Mouse (Mus musculus) MEL (cell line): Measurements from ENCODE around the gene Dll3. TPM values are rescaled to one million over a fixed set of nuclear protein-coding genes. Genes with fewer than 3 reads are reported as not detected.
A peak's percentile ranks its signal among the peaks of the same experiment; 100 is the strongest.

ENCODE experiments used
- DNase-seq: peaks from one replicate; pipeline ENCODE4 v3.0.0; 2011; ENCODE audit warnings: low read depth, low spot score
- H3K27ac ChIP-seq: 2 replicates; pipeline ENCODE4 v1.5.1; 2012; ENCODE audit warnings: low read depth, mild to moderate bottlenecking, control low read depth, low read length, moderate library complexity; ENCODE audit not compliant: control insufficient read depth
- H3K27me3 ChIP-seq, 2 experiments: fragments of 150-350 bp in 1 of 2; sonication (generic) in 1 of 2; 2 replicates each; pipeline ENCODE4 v1.6.1; 2012; ENCODE audit warnings: low read length in 2 of 2, mild to moderate bottlenecking in 2 of 2, improper control_type of control experiment in 1 of 2, moderate library complexity in 1 of 2; ENCODE audit not compliant: insufficient read depth in 2 of 2, control insufficient read depth in 1 of 2
- H3K36me3 ChIP-seq, 2 experiments: 2 replicates each; pipeline ENCODE4 v1.6.1; 2012 to 2014; ENCODE audit warnings: low read length in 2 of 2, improper control_type of control experiment in 1 of 2, inconsistent platforms in 1 of 2, mild to moderate bottlenecking in 1 of 2; ENCODE audit not compliant: insufficient read depth in 2 of 2, control insufficient read depth in 1 of 2
- H3K4me1 ChIP-seq, 2 experiments: fragments of 150-350 bp in 1 of 2; sonication (generic) in 1 of 2; 2 replicates each; pipeline ENCODE4 v1.6.1; 2012; ENCODE audit warnings: low read length in 2 of 2, improper control_type of control experiment in 1 of 2, mild to moderate bottlenecking in 1 of 2; ENCODE audit not compliant: insufficient read depth in 2 of 2, control insufficient read depth in 1 of 2
- H3K4me3 ChIP-seq, 2 experiments: fragments of 150-350 bp in 1 of 2; sonication (generic) in 1 of 2; 2 replicates each; pipeline ENCODE4 v1.5.1; 2012; ENCODE audit warnings: low read depth in 2 of 2, low read length in 2 of 2, mild to moderate bottlenecking in 2 of 2, moderate library complexity in 2 of 2, control low read depth in 1 of 2, improper control_type of control experiment in 1 of 2; ENCODE audit not compliant: control insufficient read depth in 1 of 2, insufficient read depth in 1 of 2
- H3K79me2 ChIP-seq: 2 replicates; pipeline ENCODE4 v1.6.1; 2012; ENCODE audit warnings: mild to moderate bottlenecking, low read length, moderate library complexity; ENCODE audit not compliant: control insufficient read depth, poor library complexity, insufficient read depth
- H3K9ac ChIP-seq: 2 replicates; pipeline ENCODE4 v1.6.1; 2012; ENCODE audit warnings: low read depth, mild to moderate bottlenecking, control low read depth, low read length, moderate library complexity; ENCODE audit not compliant: control insufficient read depth, poor library complexity, severe bottlenecking
- H3K9me3 ChIP-seq: fragments of 150-350 bp; sonication (generic); replicated peaks from 2 replicates; pipeline ENCODE4 v1.6.1; 2012; ENCODE audit warnings: mild to moderate bottlenecking, low read length, improper control_type of control experiment, moderate library complexity; ENCODE audit not compliant: insufficient read depth
- CHD1 ChIP-seq: IDR thresholded peaks from 2 replicates; pipeline ENCODE4 v1.6.1; 2012; ENCODE audit warnings: low read depth, mild to moderate bottlenecking, inconsistent platforms, low read length, improper control_type of control experiment
- CTCF ChIP-seq, 3 experiments: IDR thresholded peaks in 2 of 3; conservative IDR thresholded peaks in 1 of 3; 2 replicates each; pipeline ENCODE4 v1.5.1; 2011 to 2012; ENCODE audit warnings: low read length in 3 of 3, low read depth in 2 of 3, mild to moderate bottlenecking in 2 of 3, improper control_type of control experiment in 1 of 3, inconsistent platforms in 1 of 3, mixed read lengths in 1 of 3, moderate library complexity in 1 of 3; ENCODE audit not compliant: control insufficient read depth in 1 of 3, insufficient read depth in 1 of 3, poor library complexity in 1 of 3, severe bottlenecking in 1 of 3
- E2F4 ChIP-seq: IDR thresholded peaks from 2 replicates; pipeline ENCODE4 v1.6.1; 2011; ENCODE audit warnings: low read depth, low read length, improper control_type of control experiment, borderline replicate concordance
- EP300 ChIP-seq, 2 experiments: IDR thresholded peaks; 2 replicates each; pipeline ENCODE4 v1.6.1; 2011; ENCODE audit warnings: improper control_type of control experiment in 2 of 2, low read length in 2 of 2, low read depth in 1 of 2, mild to moderate bottlenecking in 1 of 2
- ETS1 ChIP-seq: IDR thresholded peaks from 2 replicates; pipeline ENCODE4 v1.6.1; 2012; ENCODE audit warnings: low read depth, mild to moderate bottlenecking, inconsistent platforms, low read length, improper control_type of control experiment, moderate library complexity
- GATA1 ChIP-seq: IDR thresholded peaks from 2 replicates; pipeline ENCODE4 v1.6.1; 2011; ENCODE audit warnings: low read depth, low read length, improper control_type of control experiment
- HCFC1 ChIP-seq: IDR thresholded peaks from 2 replicates; pipeline ENCODE4 v1.6.1; 2012; ENCODE audit warnings: low read depth, mild to moderate bottlenecking, inconsistent platforms, low read length, improper control_type of control experiment, moderate library complexity
- JUND ChIP-seq: IDR thresholded peaks from 2 replicates; pipeline ENCODE4 v1.6.1; 2011; ENCODE audit warnings: low read depth, mild to moderate bottlenecking, improper control_type of control experiment, low read length
- KAT2A ChIP-seq: conservative IDR thresholded peaks from 2 replicates; pipeline ENCODE4 v1.6.1; 2012; ENCODE audit warnings: low read depth, low read length, improper control_type of control experiment, inconsistent platforms
- MAFK ChIP-seq: IDR thresholded peaks from 2 replicates; pipeline ENCODE4 v1.6.1; 2011; ENCODE audit warnings: low read depth, mild to moderate bottlenecking, low read length, improper control_type of control experiment, borderline replicate concordance
- MAX ChIP-seq: IDR thresholded peaks from 2 replicates; pipeline ENCODE4 v1.6.1; 2011; ENCODE audit warnings: low read length, improper control_type of control experiment
- MAZ ChIP-seq: IDR thresholded peaks from 2 replicates; pipeline ENCODE4 v1.6.1; 2012; ENCODE audit warnings: low read depth, mild to moderate bottlenecking, inconsistent platforms, low read length, improper control_type of control experiment
- MYB ChIP-seq: IDR thresholded peaks from 2 replicates; pipeline ENCODE4 v1.6.1; 2011; ENCODE audit warnings: mild to moderate bottlenecking, low read depth, low read length, improper control_type of control experiment
- MYC ChIP-seq: IDR thresholded peaks from 2 replicates; pipeline ENCODE4 v1.6.1; 2011; ENCODE audit warnings: low read depth, mild to moderate bottlenecking, low read length, improper control_type of control experiment, moderate library complexity
- POLR2A ChIP-seq, 2 experiments: IDR thresholded peaks; 2 replicates each; pipeline ENCODE4 v1.6.1; 2011 to 2012; ENCODE audit warnings: low read length in 2 of 2, mild to moderate bottlenecking in 2 of 2, control low read depth in 1 of 2, improper control_type of control experiment in 1 of 2, low read depth in 1 of 2, moderate library complexity in 1 of 2; ENCODE audit not compliant: control insufficient read depth in 1 of 2, insufficient read depth in 1 of 2, poor library complexity in 1 of 2
- POLR2AphosphoS2 ChIP-seq: IDR thresholded peaks from 2 replicates; pipeline ENCODE4 v1.6.1; 2011; ENCODE audit warnings: low read length, improper control_type of control experiment
- POLR2AphosphoS5 ChIP-seq: IDR thresholded peaks from 2 replicates; pipeline ENCODE4 v1.6.1; 2012; ENCODE audit warnings: low read depth, borderline replicate concordance, mild to moderate bottlenecking, inconsistent platforms, low read length, moderate library complexity, mixed read lengths
- RCOR1 ChIP-seq: IDR thresholded peaks from 2 replicates; pipeline ENCODE4 v1.6.1; 2012; ENCODE audit warnings: low read depth, mild to moderate bottlenecking, inconsistent platforms, low read length, improper control_type of control experiment
- SIN3A ChIP-seq: IDR thresholded peaks from 2 replicates; pipeline ENCODE4 v1.6.1; 2012; ENCODE audit warnings: low read length, improper control_type of control experiment, inconsistent platforms
- SMC3 ChIP-seq: IDR thresholded peaks from 2 replicates; pipeline ENCODE4 v1.6.1; 2011; ENCODE audit warnings: low read depth, low read length, improper control_type of control experiment
- TBP ChIP-seq: IDR thresholded peaks from 2 replicates; pipeline ENCODE4 v1.8.0; 2011; ENCODE audit warnings: low read depth, low read length, improper control_type of control experiment
- USF2 ChIP-seq, 2 experiments: IDR thresholded peaks; 2 replicates each; pipeline ENCODE4 v1.6.1; 2011 to 2012; ENCODE audit warnings: improper control_type of control experiment in 2 of 2, low read length in 2 of 2, borderline replicate concordance in 1 of 2, inconsistent platforms in 1 of 2, low read depth in 1 of 2, mild to moderate bottlenecking in 1 of 2; ENCODE audit not compliant: insufficient read depth in 1 of 2
- ZMIZ1 ChIP-seq: IDR thresholded peaks from 2 replicates; pipeline ENCODE4 v1.6.1; 2012; ENCODE audit warnings: low read depth, mild to moderate bottlenecking, inconsistent platforms, low read length, improper control_type of control experiment, moderate library complexity
- ZNF384 ChIP-seq: IDR thresholded peaks from 2 replicates; pipeline ENCODE4 v1.6.1; 2012; ENCODE audit warnings: low read depth, mild to moderate bottlenecking, inconsistent platforms, low read length, improper control_type of control experiment
- polyA plus RNA-seq, 2 experiments: library from polyadenylated mRNA; stranded (reverse) in 1 of 2; unstranded in 1 of 2; fragments of >175 nt in 1 of 2; fragments of >200 nt in 1 of 2; gene quantifications; 2 replicates each; pipeline versions ENCODE4 v1.2.1 to v1.2.4; 2012; ENCODE audit warnings: low replicate concordance in 2 of 2, low read depth in 1 of 2; ENCODE audit not compliant: insufficient read length in 2 of 2, insufficient read depth in 1 of 2, missing spikeins in 1 of 2
- total RNA-seq: library from RNA; depleted of rRNA; stranded (reverse); fragments of 300-350 nt; gene quantifications from 2 replicates; pipeline ENCODE4 v1.2.3, GENCODE M21; 2012

The Dll3 gene
- total and polyA plus RNA-seq, 3 experiments, result 0.15 to 0.57 TPM; not detected in 1

DNA sequence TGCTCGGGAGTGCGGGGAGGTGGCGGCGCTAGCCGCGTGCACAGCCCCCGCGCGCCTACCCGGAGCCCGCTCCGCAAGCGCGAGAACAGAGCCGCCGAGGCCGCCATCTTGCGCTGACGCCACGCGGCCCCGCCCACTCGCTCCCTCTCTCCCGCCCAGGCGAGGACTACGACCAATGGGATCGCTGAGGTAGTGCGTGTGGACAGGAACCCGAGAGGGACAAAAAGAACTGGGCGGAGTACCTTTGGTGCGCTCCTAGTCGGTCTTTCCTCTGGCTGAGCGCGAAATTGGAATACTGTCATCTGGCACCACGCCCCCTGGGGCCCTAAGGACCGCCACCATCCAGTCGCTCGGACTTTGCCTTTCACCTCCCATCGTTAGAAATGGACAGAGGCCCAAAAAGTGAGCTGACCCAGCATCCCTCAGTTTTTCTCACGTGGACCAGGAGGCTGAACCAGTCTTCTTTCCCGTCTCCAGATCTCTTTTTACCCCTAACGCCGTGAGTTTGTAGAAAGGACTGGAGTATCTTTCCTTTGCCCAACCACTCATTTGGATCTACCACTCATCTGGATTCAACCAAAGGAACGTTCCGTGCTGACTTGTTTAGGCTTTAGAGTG is 10.0 kb upstream of the Dll3 start, which contains the start of gene Timm50 (continued):
- TF ChIP-seq USF2 (IDR thresholded peaks at IDR 0.05; ENCODE audit: borderline replicate concordance in 1 of 2, insufficient read depth in 1 of 2, low read depth in 1 of 2, low read length in 2 of 2), result no peak
- peak; percentile 95 for TF ChIP-seq E2F4
- TF ChIP-seq ZMIZ1, result no peak
- peak; percentile 76 for TF ChIP-seq TBP
- no peak for TF ChIP-seq RCOR1
- TF ChIP-seq MYB, result no peak
- peak; percentile 91 for TF ChIP-seq HCFC1
- TF ChIP-seq SIN3A, result peak; percentile 96
- TF ChIP-seq EP300 (IDR thresholded peaks at IDR 0.05; ENCODE audit: low read depth in 1 of 2, low read length in 2 of 2), result no peak
- TF ChIP-seq CHD1, result no peak
- TF ChIP-seq ZNF384, result no peak
- TF ChIP-seq ETS1, result no peak
- no peak; the same call in 1 of the 2 replicates for TF ChIP-seq KAT2A
- TF ChIP-seq GATA1, result no peak
- no peak for TF ChIP-seq MAFK
- TF ChIP-seq POLR2AphosphoS5, result no peak
- no peak for TF ChIP-seq SMC3
- TF ChIP-seq, all 39 proteins: peak for 13

GRCm38 (mm10) chr7:28311151-28311925 is 9.3 kb upstream of the Dll3 start:
- Histone ChIP-seq H3K4me1 (no peaks in the 10 kb centered on the region), H3K4me3 (peak overlapping the region; percentile 68 to 70)
- TF ChIP-seq MAZ, result 0 out of 2 replicates have a peak, but pooled peaks have one; percentile 43
- TF ChIP-seq JUND, result no peak
- TF ChIP-seq ZNF384, result no peak
- TF ChIP-seq CTCF (IDR thresholded peaks at IDR 0.05 in 2 of 3, conservative IDR thresholded peaks at IDR 0.05 in 1 of 3; ENCODE audit: control insufficient read depth in 1 of 3, insufficient read depth in 1 of 3, low read depth in 2 of 3, low read length in 3 of 3, poor library complexity in 1 of 3, severe bottlenecking in 1 of 3), result no peak
- peak; percentile 2; the same call in 1 of the 2 replicates for TF ChIP-seq MYC
- no peak for TF ChIP-seq GATA1
- no peak for TF ChIP-seq ZMIZ1
- TF ChIP-seq SMC3, result no peak
- no peak for TF ChIP-seq EP300 (IDR thresholded peaks at IDR 0.05; ENCODE audit: low read depth in 1 of 2, low read length in 2 of 2)
- TF ChIP-seq POLR2A (IDR thresholded peaks at IDR 0.05; ENCODE audit: control insufficient read depth in 1 of 2, insufficient read depth in 1 of 2, low read depth in 1 of 2, low read length in 2 of 2, poor library complexity in 1 of 2), result no peak
- TF ChIP-seq RCOR1, result no peak
- no peak for TF ChIP-seq POLR2AphosphoS2
- TF ChIP-seq MAX, result peak; percentile 76; the same call in 1 of the 2 replicates
- TF ChIP-seq, all 39 proteins: peak for 3
- Histone ChIP-seq H3K9me3 (no peaks in the 10 kb centered on the region), H3K36me3 (peaks cover 1 to 5% of the 10 kb centered on the region in 2 experiments; a peak in 3 of 4 replicates), H3K27ac (peak overlapping the region; percentile 17), H3K27me3 (no peaks in the 10 kb centered on the region), H3K9ac (peak overlapping the region; percentile 87), H3K79me2 (peaks cover 11% of the 10 kb centered on the region)
- DNase-seq, result no peak
